Mouse (Mus musculus) lung, postnatal 0 days (tissue): Measurements from ENCODE around the gene Slc16a14.

ENCODE experiments used
- CTCF ChIP-seq: IDR thresholded peaks from 2 replicates; pipeline ENCODE4 v1.5.1; 2016; ENCODE audit warnings: antibody characterized with exemption, mild to moderate bottlenecking
- EP300 ChIP-seq: IDR thresholded peaks from 2 replicates; pipeline ENCODE4 v1.6.1; 2016; ENCODE audit warnings: antibody characterized with exemption, mild to moderate bottlenecking, control low read depth

- TF ChIP-seq CTCF (no peak), EP300 (no peak)
These were observed 66.6 kb downstream of the Slc16a14 start for GRCm38 (mm10) chr1:84868311-84868710.
